Mouse (Mus musculus): ENCODE measurements around the gene Calcb.

DNA sequence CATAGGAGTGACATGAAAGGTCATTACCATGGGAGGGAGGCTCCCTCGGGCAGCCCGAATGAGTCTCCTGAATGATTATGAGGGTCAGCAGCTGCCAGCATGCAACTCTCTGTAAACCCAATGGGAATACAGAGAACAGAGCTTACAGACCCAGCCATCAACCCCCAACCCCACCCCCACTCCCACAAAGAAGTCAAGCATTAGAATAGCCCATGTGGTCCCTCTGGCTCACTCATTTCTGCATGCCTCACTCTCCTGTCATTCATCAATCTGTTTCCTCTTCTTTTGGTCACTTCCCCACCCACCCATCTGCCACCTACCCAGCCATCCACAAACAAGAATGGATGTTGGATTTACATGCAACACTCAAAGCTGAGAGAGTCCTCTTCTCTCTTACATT lies 35.0 kb downstream of the Calcb start:
- no peak for TF ChIP-seq CTCF (conservative IDR thresholded peaks at IDR 0.05; ENCODE audit: insufficient read depth, insufficient read length, low read depth, low read length)
- TF ChIP-seq POLR2A (IDR thresholded peaks at IDR 0.05; ENCODE audit: low read depth, low read length) = no peak

Data from kidney, adult 2 months (tissue).